Mouse (Mus musculus): ENCODE results near the gene Ciita. TPM values are rescaled to one million over a fixed set of nuclear protein-coding genes. Genes with fewer than 3 reads are reported as not detected.

The Ciita gene
- total and polyA plus RNA-seq, 3 experiments = 39.1 to 69.6 (median 39.8) TPM

- H3K27me3 ChIP-seq (replicated peaks) = no peaks in the 10 kb centered on the region
- peak overlapping the region; percentile 23 for H3K27ac ChIP-seq (ENCODE audit: insufficient read depth, low read depth)
- H3K36me3 ChIP-seq (replicated peaks in 1 of 2; ENCODE audit: control insufficient read depth in 1 of 2, insufficient read depth in 1 of 2, low read length in 1 of 2) = no peaks in the 10 kb centered on the region
- H3K9ac ChIP-seq (ENCODE audit: insufficient read depth, low read depth) = no peak overlapping the region
- H3K9me3 ChIP-seq (replicated peaks; ENCODE audit: low read length) = no peaks in the 10 kb centered on the region
- in situ Hi-C loops (cut with MboI; ENCODE audit: low pct_ligation_motif_present, low pct_unique_long_range_greater_than_20kb, low sequenced_read_pairs) (no loop called here), dilution Hi-C loops (cut with MboI; ENCODE audit: extremely low pct_ligation_motif_present, extremely low pct_unique_long_range_greater_than_20kb, low sequenced_read_pairs) (no loop called here)
- peak overlapping the region; percentile 44 for H3K4me2 ChIP-seq (ENCODE audit: insufficient read depth, low read depth, poor library complexity, severe bottlenecking)
- no peaks in the 10 kb centered on the region for H3K79me2 ChIP-seq (replicated peaks; ENCODE audit: control insufficient read depth, extremely low read depth, insufficient read depth, poor library complexity, severe bottlenecking)
- H3K4me1 ChIP-seq (ENCODE audit: control insufficient read depth in 1 of 2, insufficient read depth in 2 of 2) = peaks cover 31 to 58% of the 10 kb centered on the region in 2 experiments
- H3K4me3 ChIP-seq (replicated peaks in 1 of 3; ENCODE audit: low read depth in 2 of 3, low read length in 2 of 3, poor library complexity in 1 of 3) = no peak overlapping the region
- DNase-seq (ENCODE audit: extremely low read depth) = peak; percentile 53
- TF ChIP-seq MAX (IDR thresholded peaks at IDR 0.05; ENCODE audit: low read length) (peak; percentile 40; the same call in 1 of the 2 replicates), MAZ (IDR thresholded peaks at IDR 0.05; ENCODE audit: low read depth, low read length) (peak; percentile 60; the same call in 1 of the 2 replicates), MEF2A (IDR thresholded peaks at IDR 0.05; ENCODE audit: borderline replicate concordance, low read depth, low read length) (peak; percentile 84), USF1 (IDR thresholded peaks at IDR 0.05; ENCODE audit: low read depth, low read length) (no peak), MAFK (IDR thresholded peaks at IDR 0.05; ENCODE audit: insufficient replicate concordance, low read length) (peak; percentile 45; the same call in 1 of the 2 replicates), JUN (IDR thresholded peaks at IDR 0.05; ENCODE audit: insufficient read depth, low read depth, low read length) (no peak), UBTF (IDR thresholded peaks at IDR 0.05; ENCODE audit: low read depth, low read length) (no peak), ELF1 (IDR thresholded peaks at IDR 0.05; ENCODE audit: low read depth, low read length) (no peak; the same call in none of the 2 replicates), HCFC1 (IDR thresholded peaks at IDR 0.05; ENCODE audit: low read depth, low read length) (no peak; the same call in 1 of the 2 replicates), E2F4 (IDR thresholded peaks at IDR 0.05; ENCODE audit: insufficient replicate concordance, low read depth, low read length) (no peak), CTCF (conservative IDR thresholded peaks at IDR 0.05 in 1 of 2, IDR thresholded peaks at IDR 0.05 in 1 of 2; ENCODE audit: low read depth in 2 of 2, low read length in 2 of 2) (no peak), SMC3 (IDR thresholded peaks at IDR 0.05; ENCODE audit: low read depth, low read length) (peak; percentile 15; the same call in 1 of the 2 replicates), ZMIZ1 (IDR thresholded peaks at IDR 0.05; ENCODE audit: low read depth, low read length) (no peak), IRF4 (IDR thresholded peaks at IDR 0.05; ENCODE audit: low read depth, low read length) (peak; percentile 92), MXI1 (IDR thresholded peaks at IDR 0.05; ENCODE audit: low read depth, low read length) (no peak), PAX5 (IDR thresholded peaks at IDR 0.05; ENCODE audit: low read length) (no peak), CHD1 (IDR thresholded peaks at IDR 0.05; ENCODE audit: low read depth, low read length) (0 out of 2 replicates have a peak, but pooled peaks have one; percentile 12), EP300 (IDR thresholded peaks at IDR 0.05; ENCODE audit: low read length) (peak; percentile 89), POLR2AphosphoS2 (IDR thresholded peaks at IDR 0.05; ENCODE audit: low read depth, low read length) (no peak), TCF12 (IDR thresholded peaks at IDR 0.05; ENCODE audit: low read depth, low read length) (peak; percentile 97), TBP (conservative IDR thresholded peaks at IDR 0.05; ENCODE audit: low read depth, low read length) (no peak), GABPA (IDR thresholded peaks at IDR 0.05; ENCODE audit: insufficient replicate concordance, low read depth, low read length) (no peak), NRF1 (IDR thresholded peaks at IDR 0.05; ENCODE audit: low read depth, low read length) (peak; percentile 39; the same call in 1 of the 2 replicates), ZNF384 (IDR thresholded peaks at IDR 0.05; ENCODE audit: low read depth, low read length) (no peak), USF2 (conservative IDR thresholded peaks at IDR 0.05; ENCODE audit: low read depth, low read length) (no peak), JUND (conservative IDR thresholded peaks at IDR 0.05; ENCODE audit: low read depth, low read length) (no peak), POLR2A (IDR thresholded peaks at IDR 0.05; ENCODE audit: low read depth, low read length) (no peak), RCOR1 (conservative IDR thresholded peaks at IDR 0.05; ENCODE audit: low read depth, low read length) (no peak; the same call in 1 of the 2 replicates), ZKSCAN1 (IDR thresholded peaks at IDR 0.05; ENCODE audit: borderline replicate concordance, low read depth, low read length) (no peak), ZC3H11A (IDR thresholded peaks at IDR 0.05; ENCODE audit: low read depth, low read length) (no peak), NELFE (IDR thresholded peaks at IDR 0.05; ENCODE audit: low read depth, low read length) (no peak), KAT2A (IDR thresholded peaks at IDR 0.05; ENCODE audit: insufficient replicate concordance, low read length) (no peak), CHD2 (IDR thresholded peaks at IDR 0.05; ENCODE audit: low read length) (peak; percentile 59), RAD21 (IDR thresholded peaks at IDR 0.05; ENCODE audit: low read depth, low read length) (no peak; the same call in 1 of the 2 replicates), BHLHE40 (IDR thresholded peaks at IDR 0.05; ENCODE audit: low read depth, low read length) (peak; percentile 81), MYC (IDR thresholded peaks at IDR 0.05; ENCODE audit: low read depth, low read length) (no peak), ETS1 (conservative IDR thresholded peaks at IDR 0.05; ENCODE audit: low read depth, low read length) (peak; percentile 83), SIN3A (IDR thresholded peaks at IDR 0.05; ENCODE audit: low read length) (peak; percentile 74; the same call in 1 of the 2 replicates)
These were observed 30.9 kb upstream of the Ciita start for GRCm38 (mm10) chr16:10448931-10449330.

Data from CH12.LX (cell line).